Mouse (Mus musculus) cerebellum, adult (tissue): ENCODE measurements around the gene Ccnd3.

Source experiments
- ATAC-seq: cut with Nextera tagmentation; 2 replicates; pipeline ENCODE4 v1.9.2; 2017; ENCODE audit warnings: mild to moderate bottlenecking, moderate library complexity, mixed read lengths; ENCODE audit not compliant: insufficient number of reproducible peaks, low FRiP score, low TSS enrichment

Gene Ccnd3

DNA sequence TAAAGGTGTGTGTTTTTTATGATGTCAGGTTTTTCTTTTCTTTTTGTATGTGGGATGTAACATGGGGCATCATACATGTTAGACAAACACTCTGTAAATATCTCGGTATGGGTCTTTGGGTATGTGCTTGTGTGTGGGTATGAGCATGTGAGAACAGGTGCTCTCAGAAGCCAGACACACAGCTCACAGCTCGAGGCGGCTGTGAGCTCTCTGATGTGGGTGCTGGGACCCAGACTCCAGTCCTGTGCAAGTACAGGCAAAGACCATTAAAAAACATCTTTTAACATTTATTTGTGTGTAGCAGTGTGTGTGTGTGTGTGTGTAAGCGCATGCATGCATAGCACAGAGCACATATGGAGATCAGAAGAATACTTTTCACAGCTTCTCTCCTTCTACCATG lies 34.3 kb downstream of the Ccnd3 start:
- no peak for ATAC-seq

DNA sequence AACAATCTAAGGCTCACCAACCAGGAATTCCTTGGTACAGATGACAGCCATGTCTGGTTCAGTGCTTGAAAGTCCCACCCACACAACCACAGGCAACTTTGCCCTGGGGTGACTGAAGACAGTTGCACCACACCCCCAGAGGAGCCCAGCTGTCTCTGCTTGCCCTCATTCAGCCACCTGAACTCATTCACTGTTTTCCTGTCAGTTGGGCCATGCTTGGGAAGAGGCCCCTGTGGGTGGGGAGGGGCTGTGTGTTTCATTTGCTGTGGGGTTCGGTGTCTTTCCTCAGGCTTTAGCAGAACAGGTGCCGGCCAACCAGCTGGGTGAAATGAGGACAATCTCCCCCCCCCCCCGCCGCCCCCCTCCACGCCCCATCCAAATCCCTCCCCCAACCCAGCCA lies 37.2 kb downstream of the Ccnd3 start:
- ATAC-seq, result no peak

DNA sequence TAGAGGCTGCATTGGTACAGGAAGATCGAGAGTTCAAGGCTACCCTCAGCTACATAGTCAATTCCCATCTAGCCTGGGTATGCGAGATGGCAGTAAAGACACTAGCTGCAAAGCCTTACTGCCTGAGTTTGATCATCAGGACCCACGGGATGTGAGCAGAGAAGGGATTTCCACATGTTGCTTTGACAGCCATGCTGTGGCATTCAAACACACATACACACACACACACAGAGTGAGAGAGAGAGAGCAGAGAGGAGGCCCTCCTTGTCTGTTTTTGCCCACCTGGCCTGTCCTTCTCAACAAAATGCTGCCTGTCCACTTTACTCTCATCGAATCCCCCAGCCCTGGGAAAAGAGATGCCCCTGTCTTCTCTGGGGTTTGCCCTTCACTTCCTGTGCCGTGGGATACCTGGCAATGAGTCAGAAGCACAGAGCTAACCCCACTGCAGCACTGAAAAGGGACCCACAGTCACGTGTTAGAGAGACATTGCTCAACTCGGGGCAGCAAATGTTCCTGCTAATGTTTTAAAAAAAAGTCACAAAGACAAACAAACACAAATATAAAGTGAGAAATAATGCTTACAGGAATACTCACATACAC lies 38.3 kb downstream of the Ccnd3 start:
- no peak for ATAC-seq

DNA sequence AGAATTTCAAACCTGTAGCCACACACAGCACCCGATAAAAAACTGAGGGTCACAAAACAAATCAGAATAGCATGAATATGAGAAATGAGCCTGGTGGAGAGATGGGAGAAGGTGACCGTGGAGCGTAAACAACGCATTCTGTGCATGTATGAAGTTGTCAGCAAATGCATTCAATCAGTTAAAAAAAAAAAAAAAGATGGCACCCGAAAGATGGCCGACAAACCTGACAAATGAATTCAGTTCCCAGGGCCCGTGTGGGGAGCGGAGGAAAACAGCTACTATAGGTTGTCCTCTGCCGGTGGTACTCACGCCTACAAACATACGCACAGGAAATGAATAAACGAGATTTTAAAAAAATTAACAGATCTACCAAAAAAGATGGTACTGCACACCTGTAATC lies 40.3 kb downstream of the Ccnd3 start:
- no peak for ATAC-seq

DNA sequence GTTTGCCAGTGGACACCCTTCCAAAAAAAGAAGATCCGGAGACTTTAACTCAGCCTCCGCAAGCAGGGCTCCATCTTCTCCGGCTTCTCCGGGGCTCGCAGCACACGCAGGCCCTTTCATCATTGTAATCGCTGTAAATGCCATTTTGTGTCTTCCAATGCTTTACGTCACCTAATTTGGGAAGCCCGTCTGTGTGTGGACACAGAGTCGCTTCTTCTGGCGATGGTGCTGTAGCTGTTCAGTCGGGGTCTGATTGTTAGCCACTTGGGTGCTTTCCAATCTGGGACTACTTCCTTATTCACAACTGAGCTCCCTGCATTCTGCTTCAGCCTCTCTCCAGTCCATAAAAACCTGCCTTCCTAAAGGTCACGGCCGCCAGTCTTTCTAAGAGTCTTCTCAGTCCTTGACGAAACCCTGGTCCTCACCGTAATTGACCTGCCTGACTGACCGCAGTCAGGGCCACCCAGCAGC lies 41.0 kb downstream of the Ccnd3 start:
- ATAC-seq, result no peak

DNA sequence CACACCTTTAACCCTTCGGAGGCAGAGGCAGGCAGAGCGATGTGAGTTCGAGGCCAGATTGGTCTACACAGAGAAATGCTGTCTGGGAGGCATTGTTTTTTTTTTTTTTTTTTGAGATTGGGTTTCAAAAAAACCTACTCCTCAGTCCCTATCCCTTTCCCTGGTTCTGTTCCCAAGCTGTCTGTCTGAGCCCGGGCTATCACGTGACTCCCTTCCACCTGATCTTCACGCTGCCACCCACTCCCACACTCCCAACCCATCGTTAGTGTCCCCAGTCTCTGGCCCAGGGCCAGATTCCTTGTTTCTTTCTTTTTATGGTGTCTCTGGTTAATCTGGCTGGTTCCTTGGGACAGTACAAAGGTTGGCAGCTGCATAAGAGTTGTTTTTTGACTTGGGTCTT lies 46.2 kb downstream of the Ccnd3 start:
- ATAC-seq, result no peak

DNA sequence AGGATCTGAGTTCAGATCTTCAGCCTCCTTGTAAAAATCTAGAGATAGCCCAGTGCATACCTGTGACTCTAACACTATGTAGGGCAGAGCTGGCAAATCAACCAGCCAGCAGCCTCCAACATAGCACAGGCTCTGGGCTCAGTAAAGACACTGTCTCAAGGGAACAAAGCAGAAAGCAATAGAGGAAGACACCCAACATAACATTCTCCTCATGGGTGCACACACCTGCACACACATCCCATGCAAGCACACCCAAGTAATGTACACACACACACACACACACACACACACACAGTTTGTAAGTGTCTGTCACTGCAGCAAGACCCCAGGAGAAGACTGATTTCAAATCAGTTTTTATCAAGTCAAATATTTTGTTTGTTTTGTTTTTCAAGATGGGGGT lies 48.1 kb downstream of the Ccnd3 start:
- no peak for ATAC-seq

DNA sequence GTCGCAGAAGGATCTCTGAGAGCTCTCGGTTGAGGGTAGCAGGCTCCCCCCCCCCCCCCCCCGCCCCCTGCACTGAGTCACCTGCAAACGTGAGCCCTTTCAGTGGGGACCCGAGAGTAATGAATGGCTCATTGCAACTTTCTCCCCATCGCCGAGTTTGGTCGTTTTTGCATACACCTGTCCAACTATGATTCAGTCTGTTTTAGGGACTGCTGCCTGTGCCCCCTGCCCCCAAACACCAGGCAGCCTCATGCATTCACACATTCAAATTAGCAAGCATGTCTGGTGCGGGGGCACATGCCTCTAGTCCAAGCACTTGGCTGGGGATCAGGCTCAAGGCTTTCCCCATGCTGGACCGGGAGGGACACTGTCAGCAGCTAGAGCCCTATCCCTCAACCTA lies 49.8 kb downstream of the Ccnd3 start:
- no peak for ATAC-seq

DNA sequence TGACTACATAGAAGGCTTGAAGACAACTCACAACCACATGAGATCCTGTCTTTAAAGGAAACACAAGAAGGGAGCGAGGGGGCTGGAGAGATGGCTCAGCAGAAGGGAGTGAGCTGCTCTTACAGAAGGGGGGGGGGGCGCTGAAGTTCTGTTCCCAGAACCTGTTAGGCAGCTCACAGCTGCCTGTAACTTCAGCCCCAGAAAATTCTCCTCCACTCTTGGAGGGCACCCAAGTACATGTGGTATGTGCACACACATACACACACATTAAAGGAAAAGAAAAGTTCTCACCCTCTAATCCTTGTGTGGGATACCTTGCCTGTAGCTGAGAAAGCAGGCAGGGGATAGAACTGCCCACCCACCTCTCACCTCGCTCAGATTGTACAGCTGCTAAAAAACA lies 52.3 kb downstream of the Ccnd3 start:
- ATAC-seq, result no peak

DNA sequence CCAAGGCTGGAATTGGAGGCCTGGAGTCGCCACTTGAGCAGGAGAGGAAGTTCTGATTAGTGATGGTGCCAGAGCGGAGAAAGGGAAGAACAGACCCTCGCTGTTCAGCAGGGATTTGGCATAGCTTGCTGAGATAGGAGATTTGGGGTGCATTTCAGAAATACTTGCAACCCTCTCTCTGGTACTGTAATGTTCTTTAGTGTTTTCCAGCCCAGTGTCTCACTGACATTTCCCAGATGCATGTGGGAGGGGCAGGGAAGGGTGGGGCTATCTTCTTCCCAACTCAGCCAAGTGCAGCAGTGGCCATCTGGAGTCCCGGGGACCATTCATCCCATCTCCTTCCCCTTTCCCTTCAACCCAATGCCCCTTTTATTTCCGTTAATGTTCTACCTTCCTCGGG lies 54.9 kb downstream of the Ccnd3 start:
- ATAC-seq, result no peak

DNA sequence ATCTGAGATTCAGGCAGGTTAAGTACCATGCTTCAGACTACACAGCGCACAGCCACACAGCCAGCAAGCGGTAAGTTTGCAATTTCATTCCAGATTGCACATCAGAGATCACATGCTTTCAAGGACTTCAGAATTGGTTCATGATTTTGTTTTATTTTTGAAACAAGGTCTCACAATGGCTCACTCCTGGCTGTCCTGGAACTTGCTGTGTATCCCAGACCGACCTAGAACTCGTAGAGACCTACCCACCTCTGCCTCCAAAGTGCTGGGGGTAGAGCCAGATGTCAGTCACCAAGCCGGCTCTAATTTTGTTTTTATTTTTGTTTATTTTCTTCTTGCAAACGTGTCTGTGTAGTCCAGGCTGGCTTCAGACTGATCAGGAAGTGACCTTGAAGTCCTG lies 58.0 kb downstream of the Ccnd3 start:
- no peak for ATAC-seq

DNA sequence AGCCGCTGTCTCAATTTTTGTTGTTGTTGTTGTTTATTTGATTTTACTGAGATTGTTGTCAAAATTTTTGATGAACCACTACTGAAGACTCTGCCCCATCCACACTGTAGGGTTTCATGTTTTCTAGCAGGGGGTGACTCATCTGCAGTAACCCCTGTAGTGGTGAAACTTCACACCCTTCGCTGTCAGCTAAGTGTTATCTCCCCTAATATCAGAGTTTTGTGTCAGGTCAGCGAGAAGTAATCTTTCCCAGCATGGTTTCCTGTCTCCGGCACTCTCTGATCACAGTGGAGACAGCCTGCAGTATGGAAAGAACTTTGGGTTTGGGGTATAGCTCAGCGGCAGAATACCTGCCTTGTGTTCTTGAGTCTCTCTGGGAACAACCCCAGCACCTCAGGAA lies 59.8 kb downstream of the Ccnd3 start:
- ATAC-seq, result no peak

DNA sequence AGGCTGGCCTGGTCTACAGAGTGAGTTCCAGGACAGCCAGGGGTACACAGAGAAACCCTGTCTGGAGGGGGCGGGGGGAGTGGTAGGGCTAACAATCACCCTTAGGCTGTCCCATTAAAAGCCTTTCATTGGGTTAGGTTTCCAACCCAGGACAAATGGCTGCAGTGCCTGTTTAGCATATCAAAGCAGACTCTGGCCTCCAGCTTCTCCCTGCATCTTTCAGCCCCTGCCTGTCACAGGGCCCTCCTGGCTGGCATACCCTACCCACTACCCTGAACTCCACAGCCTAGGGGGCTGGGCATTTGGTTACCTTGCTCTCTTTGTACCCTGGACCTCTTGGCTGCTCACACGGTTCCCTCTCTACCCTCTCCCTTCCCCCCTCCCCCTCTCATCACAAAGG lies 61.3 kb downstream of the Ccnd3 start:
- no peak for ATAC-seq

DNA sequence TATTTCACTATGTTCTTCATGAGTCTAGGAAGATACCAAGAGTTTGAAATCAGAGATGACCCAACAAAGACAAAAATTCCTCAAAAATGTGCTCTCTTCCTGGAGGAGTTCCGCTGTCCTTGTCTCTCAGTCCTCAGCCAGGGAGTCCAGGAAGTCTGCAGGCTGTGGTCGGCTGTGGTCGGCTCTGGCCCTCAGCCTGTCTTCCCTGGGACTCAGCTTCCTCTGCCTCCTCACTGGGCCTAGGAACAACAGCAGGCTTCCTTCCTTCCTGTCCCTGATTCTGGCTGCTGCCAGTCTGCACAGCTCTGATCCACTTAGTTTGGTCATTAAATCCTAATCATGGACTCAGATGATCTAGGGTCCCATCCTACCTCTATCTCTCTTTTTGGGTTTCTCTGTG lies 62.4 kb downstream of the Ccnd3 start:
- no peak for ATAC-seq

DNA sequence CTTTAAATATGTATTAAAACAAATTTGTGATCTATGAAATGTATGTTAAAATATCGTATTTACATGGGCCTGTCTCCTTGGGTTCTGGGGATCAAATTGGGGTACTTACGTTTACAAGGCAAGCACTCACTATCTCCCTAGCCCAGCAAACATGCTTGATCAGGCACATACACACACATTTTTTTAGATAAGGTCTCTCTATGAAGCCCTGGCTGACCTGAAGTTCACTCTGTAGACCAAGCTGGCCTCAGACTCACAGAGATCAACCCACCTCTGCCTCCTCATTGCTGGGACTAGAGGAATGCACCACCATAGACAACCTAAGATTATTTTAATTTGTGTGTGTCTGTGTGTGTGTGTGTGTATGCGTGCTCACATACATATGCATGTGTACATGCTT lies 63.5 kb downstream of the Ccnd3 start:
- ATAC-seq, result no peak

DNA sequence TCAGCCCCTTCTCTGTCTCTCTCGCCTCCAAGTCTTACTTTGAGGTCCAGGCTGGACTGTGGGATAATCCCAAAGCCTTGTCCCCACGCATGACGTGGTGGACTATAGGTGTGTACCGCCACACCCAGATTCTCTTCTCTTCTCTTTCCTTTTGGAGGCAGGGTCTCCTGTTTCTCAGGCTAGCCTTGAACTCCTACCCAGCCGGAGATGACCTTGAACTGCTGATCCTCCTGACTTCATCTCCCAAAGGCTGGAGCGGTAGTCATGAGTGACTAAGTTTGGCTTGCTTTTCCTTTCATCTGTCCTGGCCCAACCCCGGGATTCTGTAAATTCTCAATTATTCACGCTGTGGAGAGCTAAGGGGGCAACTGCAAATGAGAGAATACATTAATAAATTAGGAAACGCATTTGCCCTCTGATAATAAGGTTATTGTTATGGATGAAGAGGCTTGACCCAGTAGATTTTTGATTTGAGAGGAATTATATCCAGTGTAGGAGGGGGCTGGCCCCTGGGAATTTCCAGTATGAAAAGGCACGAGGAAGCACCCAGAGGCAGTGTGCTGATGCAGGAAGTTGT lies 64.2 kb downstream of the Ccnd3 start:
- no peak for ATAC-seq

DNA sequence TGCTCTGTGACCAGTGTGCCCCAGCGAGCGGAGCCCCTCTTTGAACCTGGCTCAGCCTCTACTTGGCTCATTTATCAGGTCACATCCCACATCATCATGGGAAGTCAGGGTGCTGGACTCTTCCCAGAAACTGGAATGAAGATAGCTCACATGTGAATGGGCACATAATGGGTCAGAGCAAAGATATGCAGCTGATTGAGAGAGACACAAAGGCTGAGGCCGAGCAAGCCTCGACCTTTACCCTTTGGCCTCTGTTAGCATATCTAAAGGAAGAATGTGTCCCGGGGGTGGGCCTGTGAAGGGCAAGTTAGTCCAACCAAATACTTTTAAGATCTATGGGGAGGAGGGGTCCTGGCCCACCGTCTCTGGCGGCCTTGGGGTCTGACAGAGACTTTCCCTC lies 66.8 kb downstream of the Ccnd3 start:
- no peak for ATAC-seq

DNA sequence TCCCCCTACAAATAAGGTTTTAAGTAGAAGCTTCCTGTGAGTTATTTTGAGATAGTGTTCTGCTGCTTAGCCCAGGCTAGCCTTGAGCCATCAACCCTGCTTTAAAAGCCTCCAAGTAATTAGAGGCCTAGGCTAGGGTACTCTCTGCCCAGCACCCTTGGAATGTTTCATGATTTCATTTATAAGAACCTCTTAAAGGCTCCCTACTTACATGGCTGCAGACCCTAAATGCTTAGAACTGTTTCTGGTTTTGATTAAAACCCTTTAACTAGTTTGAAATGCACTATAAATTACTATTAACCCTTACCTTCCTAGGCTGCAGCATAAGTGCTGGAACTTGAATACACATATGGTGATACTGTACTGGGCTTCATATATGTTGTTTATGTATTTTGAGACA lies 67.6 kb downstream of the Ccnd3 start:
- no peak for ATAC-seq

DNA sequence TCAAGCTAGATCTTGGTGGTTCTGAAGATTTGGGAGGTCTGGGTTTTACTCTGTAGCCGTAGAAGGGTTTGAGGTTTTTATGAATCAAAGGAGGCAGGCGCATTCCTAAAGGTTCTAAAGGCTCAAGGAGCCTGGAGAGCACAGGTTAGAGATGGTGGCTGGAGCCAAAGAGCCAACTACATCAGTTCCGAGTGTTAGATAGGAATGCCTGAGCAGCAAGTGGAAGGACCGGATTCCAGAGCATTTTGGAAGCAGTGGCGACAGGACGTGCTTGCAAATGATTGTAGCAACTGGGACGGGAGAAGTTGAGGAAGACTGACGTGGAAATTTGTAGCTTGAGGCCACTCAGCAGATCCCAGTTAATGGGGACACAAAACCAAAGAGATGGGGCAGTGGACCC lies 69.2 kb downstream of the Ccnd3 start:
- ATAC-seq, result no peak

DNA sequence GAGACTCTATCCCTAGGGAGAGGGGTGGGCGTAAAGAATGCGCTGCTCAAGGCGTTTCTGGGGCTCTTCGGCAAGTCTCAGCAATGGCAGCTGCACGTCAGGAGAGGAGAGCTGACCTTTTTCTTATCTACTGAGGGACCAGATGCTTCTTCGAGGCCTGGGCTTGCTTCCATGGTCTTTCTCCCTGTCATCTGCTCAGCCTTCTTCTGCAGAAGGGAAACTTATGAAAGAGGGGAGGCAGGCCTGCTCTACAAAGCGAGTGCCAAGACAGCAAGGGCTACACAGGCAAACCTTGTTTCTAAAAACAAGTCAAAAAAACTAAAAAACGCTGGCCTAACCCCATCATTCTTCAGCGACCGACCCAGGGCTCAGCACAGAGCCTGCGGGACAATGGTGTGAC lies 70.0 kb downstream of the Ccnd3 start:
- ATAC-seq, result no peak

DNA sequence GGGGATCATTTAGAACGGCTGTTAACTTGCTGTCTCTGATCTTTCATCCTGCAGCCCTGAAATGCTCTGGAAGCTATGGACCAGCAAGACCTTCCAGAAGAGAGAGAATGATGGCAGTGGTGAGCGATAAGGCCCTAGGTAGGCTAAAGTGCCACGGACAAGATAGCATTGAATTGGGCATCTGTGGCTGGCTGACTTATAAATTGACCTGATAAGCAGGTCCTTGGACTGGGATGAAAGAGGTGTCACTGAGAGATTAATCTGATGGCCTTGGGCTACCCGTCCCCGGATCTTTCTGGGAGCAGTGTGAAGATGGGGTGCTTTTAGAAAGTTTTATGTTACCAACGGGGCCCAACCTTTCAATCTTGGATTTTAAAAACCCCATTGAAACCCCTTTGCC lies 73.8 kb downstream of the Ccnd3 start:
- ATAC-seq, result no peak

DNA sequence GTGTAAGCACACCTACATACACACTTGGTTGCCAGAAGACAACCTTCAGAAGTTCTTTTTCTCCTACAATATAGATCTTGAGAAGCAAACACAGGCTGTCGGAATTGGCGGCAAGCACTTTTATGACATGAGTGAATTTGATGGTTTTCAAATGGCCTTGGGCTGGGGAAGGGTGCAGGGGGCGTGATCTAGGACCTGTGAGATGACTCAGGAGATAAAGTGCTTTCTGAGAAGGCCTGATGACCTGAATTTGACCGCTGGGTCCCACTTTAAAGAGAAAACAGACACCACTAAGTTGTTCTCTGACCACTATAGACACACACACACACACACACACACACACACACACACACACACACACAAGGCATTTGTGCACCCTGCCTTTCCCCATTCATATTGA lies 76.1 kb downstream of the Ccnd3 start:
- ATAC-seq, result no peak

DNA sequence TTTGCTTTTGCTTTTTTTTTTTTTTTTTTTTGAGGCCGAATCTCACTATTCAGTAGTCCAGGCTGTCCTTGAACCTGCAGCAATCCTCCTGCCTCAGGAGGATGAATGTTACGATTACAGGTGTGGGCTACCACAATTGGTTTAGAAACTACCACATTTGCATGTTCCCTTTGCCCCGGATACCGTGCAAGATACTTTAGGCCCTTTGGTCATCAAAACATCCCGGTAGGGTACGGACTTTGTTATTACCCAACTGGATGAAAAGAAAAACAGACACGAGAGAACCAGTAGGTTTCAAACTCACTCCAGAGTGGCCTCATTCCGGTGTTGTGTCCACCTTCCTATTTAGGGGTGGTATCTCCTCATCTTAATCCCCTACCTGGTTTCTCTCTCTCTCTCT lies 83.7 kb downstream of the Ccnd3 start:
- ATAC-seq, result no peak
